Mouse (Mus musculus) heart, postnatal 25 days (tissue): ENCODE data around the gene Bmf. TPM values are rescaled to one million over a fixed set of nuclear protein-coding genes. Genes with fewer than 3 reads are reported as not detected.

ENCODE experiments used
- DNase-seq: peaks from one replicate; pipeline ENCODE4 v3.0.0; 2022; ENCODE audit warnings: low spot score
- intact Hi-C: fragments of 180-260 bp; cut with DNase I; formaldehyde crosslinking; loops from one replicate; pipeline ENCODE4 v1.15.1; 2025
- total RNA-seq, 2 experiments: library from RNA; stranded (reverse); gene quantifications; 2 replicates each; pipeline ENCODE4 v1.2.3; 2021

Bmf gene
- total RNA-seq, 2 experiments from 2014 or later = 7.3 to 11.5 TPM

- DNase-seq = peak; percentile 59
- intact Hi-C loops = no loop called here
Observed at GRCm38 (mm10) chr2:118490241-118491091, 59.0 kb downstream of the Bmf start.

GRCm38 (mm10) chr2:118487806-118488205 is 61.7 kb downstream of the Bmf start:
- intact Hi-C loops = loop anchor here (1.0 to 5.0 kb wide), 3 partner anchors 57 to 209 kb away; no protein-coding TSS in a partner anchor
- DNase-seq = no peak

GRCm38 (mm10) chr2:118486933-118487332 is 62.6 kb downstream of the Bmf start:
- peak; percentile 44 for DNase-seq
- intact Hi-C loops = loop anchor here (1.0 to 5.0 kb wide), 2 partner anchors 119 to 210 kb away; no protein-coding TSS in a partner anchor

- DNase-seq = no peak
- intact Hi-C loops = loop anchor here (5.0 kb wide), 1 partner anchor 212 kb away; no protein-coding TSS in a partner anchor
Observed at GRCm38 (mm10) chr2:118485415-118485814, 64.1 kb downstream of the Bmf start.

- intact Hi-C loops = no loop called here
- DNase-seq = no peak
Observed at GRCm38 (mm10) chr2:118484386-118484898, 65.0 kb downstream of the Bmf start.

- intact Hi-C loops = no loop called here
Observed at GRCm38 (mm10) chr2:118483032-118483431, 66.5 kb downstream of the Bmf start.

GRCm38 (mm10) chr2:118480886-118481285 is 68.6 kb downstream of the Bmf start:
- intact Hi-C loops = no loop called here
- no peak for DNase-seq

More at GRCm38 (mm10) chr2:118483032-118483431, 66.5 kb downstream of the Bmf start:
- no peak for DNase-seq

GRCm38 (mm10) chr2:118479550-118479909 is 70.0 kb downstream of the Bmf start, which contains the start of gene Srp14:
Gene Srp14, minus strand, starts transcription at chr2:118479711.
- intact Hi-C loops = no loop called here
- DNase-seq = peak; percentile 83

- DNase-seq = no peak
- intact Hi-C loops = no loop called here
Observed at GRCm38 (mm10) chr2:118478833-118479549, 70.5 kb downstream of the Bmf start.

Other genes starting within 250 kb of the Bmf start
- gene Gpr176, start 176.3 kb downstream of the Bmf start, total RNA-seq = under 1 TPM; 0.10 to 0.11 TPM
- gene Eif2ak4, start 161.1 kb downstream of the Bmf start, total RNA-seq = 1 to 10 TPM; 5.6 to 6.4 TPM
- 100 to 1,000 TPM; 107 to 116 TPM for gene Srp14, start 70.0 kb downstream of the Bmf start, total RNA-seq
- 1 to 10 TPM; 1.9 to 2.2 TPM for gene Bub1b, start 48.5 kb upstream of the Bmf start, total RNA-seq
- gene Pak6, start 113.6 kb upstream of the Bmf start, total RNA-seq = 1 to 10 TPM; 6.4 to 9.9 TPM
- gene Ankrd63, start 154.3 kb upstream of the Bmf start, total RNA-seq = 1 to 10 TPM; 1.8 to 3.0 TPM
- 1 to 10 TPM; 1.9 to 2.8 TPM for gene Plcb2, start 178.8 kb upstream of the Bmf start, total RNA-seq
- 10 to 100 TPM; 26.7 to 32.4 TPM for gene Inafm2, start 196.1 kb upstream of the Bmf start, total RNA-seq
- gene Ccdc9b, start 213.0 kb upstream of the Bmf start, total RNA-seq = 10 to 100 TPM; 23.0 to 24.2 TPM
- gene Phgr1, start 223.1 kb upstream of the Bmf start, total RNA-seq = not detected
- under 1 TPM in 1 of 2 experiments, not detected in 1; 0.03 TPM for gene Disp2, start 230.0 kb upstream of the Bmf start, total RNA-seq